Mouse (Mus musculus) CD8-positive naive resting alpha-beta T cell, adult 2 months (primary cell): ENCODE data around the gene Tmem252.
"Not testable (repeated sequence)": the region's sequence is repeated elsewhere in the genome, so short reads cannot be mapped to it uniquely, and the experiment has no call there.

ENCODE experiments used
- DNase-seq, 2 experiments: peaks; one replicate each; pipeline ENCODE4 v3.0.0; 2022; ENCODE audit warnings: low read depth in 2 of 2, low spot score in 2 of 2

The Tmem252 gene

DNA sequence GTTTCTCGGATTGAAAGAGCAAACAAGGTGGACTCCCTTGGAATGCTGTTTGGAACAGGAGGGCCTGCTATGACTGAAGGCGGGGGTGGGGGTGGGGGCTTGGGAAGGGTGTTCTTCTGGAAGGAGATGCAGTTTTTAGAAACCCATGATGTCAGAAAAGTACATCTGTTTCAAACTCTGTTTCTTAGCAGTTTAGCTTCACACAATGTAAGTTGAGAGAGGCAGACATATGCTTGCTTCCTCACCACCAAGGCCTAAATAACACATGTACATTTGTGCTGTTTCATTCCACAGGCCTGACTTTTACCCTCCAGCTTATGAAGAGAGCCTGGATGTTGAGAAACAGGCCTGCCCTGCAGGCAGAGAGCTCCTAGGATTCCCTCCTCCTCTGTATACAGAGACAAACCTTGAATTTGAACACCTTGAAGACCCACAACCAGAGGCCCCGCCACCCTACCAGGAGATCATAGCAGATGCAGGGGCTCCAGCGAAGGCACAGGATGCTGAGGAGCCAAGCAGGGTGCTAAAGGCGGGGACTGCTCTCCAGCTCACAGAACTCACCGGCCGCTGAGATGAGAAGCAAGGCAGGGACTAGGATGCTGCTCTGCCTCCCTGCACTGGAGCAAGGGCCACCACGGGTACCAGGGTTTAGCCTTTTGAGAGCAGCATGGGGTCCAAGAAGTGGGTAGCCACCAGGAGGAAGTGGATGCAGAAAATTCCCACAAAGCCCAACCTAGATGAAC is 3.6 kb downstream of the Tmem252 start:
- DNase-seq, result no peak

DNA sequence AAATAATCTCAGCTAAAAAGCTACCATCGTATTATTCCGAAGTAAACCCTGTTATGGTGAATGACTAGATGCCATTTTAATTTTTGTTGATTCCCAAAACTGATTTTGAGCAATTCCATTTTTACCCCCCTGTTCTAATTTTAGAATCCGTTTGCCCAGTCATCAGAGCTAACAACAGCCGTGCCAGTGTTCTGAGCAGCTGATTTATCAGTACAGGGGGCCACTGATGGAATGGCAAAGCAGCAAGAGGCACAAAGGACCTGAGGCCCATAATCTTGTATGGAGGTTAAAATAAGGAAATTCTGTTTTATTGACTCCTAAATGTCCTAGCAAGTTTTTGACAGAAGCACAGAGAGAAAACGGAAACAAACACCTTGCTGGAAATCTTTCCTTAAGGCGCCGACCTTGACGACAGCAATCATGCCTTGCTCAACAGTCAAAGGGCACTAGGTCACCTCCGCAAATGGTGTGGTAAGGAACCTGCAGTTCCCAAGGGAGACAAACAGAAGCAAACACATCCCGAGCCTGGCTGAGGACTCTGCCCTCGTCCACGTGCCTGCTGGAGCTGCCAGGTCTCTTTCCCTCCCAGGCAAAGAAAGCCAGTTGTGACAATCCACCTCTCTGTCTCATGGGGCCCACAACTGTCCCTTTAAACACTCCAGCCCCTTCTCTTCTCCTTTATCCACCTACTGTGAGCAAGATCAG is 9.4 kb downstream of the Tmem252 start:
- no peak for DNase-seq

DNA sequence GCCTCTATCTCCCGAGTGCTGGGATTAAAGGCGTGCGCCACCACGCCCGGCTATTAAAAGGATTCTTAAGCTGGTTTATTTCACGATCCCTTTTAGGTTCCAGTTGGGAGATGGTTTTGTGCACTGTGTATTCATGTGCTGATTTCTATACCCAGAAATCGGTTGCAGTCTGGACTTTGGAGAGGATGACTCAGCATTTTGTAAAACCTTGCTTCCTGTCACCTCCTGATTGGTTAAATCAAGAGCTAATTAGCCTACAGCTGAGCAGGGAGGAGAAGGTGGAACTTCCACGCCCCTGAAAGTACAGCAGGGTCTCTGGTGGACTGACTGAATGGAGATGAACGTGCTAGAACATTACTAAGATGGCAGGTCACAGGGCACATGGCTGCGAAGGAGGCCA is 12.6 kb downstream of the Tmem252 start:
- DNase-seq, result no peak

DNA sequence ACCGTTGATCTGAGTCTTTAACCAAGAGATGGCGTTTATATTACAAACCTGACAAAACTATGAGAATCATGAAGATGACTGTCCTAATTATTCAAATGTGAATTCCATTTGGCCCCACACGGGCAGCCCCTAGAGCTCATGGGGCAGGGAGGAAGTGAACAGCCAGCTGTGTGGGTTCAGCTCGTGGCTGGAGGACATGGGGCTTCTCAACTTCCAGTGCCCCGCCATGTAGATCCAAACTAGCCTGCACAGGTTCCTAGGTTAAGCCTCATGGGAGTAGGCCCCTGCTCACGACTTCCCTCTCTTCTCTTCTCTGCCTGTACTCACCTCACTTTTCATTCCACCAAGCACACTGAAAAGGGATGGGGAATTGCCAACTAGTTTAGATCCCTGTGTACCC is 14.5 kb downstream of the Tmem252 start:
- DNase-seq, result no peak

DNA sequence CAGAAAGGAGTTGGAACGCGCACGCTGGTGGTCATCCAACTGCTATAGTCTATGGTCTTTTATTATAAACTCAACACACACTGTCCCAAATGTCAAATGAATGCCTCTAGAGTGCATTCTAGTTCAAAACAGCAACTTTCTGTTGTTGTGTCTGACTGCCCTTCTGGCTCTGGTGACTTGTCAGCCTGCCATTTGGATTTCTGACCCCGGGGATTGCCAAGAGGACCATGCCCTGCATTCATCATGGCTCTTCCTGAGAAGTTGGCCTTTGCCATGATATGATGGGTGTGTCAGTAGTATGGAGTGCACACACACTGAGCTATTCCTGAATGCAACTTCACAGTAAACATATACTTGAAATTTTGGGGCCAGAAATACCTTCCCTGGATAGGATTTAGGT is 15.7 kb downstream of the Tmem252 start:
- no peak for DNase-seq

DNA sequence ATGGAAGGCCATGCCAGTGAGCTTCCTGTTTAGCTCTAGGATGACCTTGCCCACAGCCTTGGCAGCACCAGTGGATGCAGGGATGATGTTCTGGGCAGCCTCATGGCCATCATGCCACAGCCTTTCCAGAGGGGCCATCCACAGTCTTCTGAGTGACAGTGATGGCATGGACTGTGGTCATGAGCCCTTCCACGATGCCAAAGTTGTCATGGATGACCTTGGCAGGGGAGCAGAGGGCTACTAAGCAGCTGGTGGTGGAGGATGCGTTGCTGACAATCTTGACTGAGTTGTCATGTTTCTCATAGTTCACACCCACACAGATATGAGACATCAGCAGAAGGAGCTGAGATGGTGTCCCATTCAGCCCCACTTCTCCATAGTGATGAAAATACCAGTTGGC is 18.9 kb downstream of the Tmem252 start:
- DNase-seq, result no peak

DNA sequence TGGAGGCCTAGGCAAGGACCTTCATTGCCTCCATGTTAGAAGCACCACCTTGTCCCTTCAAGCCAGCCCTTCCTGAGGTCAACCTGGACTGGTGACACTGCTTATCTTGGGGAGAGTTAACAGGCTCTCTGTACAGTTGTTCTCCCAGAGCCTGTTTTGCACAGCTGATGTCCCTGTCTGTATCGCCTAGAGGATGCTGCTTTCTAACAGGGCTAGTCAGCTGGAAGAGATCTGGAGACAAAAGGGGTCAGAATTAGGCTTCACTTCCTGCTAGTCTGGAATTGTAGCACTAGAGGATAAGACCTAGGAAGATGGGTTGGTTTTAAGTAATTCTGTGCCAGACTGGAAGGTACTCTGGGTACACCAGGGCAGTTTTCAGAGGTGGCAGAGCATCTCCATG is 24.1 kb downstream of the Tmem252 start:
- no peak for DNase-seq

DNA sequence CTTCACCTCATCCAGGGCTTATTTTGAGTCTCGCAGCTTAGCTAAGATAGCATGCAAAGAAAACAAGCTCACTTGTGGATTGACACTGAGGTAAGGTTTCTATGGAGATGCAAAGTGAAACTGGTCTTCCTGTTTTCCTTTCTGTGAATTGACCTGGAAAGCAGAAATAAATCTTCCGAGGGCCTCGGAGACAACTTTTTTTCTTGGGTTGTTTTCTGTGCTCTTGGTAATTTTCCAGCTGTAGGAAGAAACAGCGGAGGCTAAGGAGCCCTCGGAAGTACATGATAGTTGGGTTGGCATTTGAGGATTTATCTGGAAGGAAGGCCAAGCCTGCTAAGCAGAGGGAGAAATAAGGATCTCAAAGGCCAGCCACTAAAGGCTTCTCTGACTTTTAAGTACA is 24.8 kb downstream of the Tmem252 start:
- DNase-seq, result no peak

DNA sequence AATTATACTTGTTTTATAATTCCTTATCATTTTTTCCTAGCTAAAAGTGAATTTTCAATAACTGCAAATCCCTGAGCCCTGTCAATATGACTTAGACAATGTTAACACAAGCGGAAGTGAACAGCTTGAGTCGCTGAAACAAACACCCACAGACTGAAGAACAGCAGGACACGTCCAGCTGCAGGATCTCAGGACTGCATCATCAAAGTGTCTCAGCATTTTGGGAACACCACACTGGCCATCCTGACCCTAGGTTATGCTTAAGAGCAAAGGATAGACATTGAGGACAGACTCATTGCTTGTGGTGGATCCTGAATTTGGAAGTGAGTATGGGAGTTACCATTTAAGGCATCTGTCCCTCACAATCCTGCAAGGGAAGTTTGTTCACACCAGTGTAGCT is 25.4 kb downstream of the Tmem252 start:
- DNase-seq, result no peak

DNA sequence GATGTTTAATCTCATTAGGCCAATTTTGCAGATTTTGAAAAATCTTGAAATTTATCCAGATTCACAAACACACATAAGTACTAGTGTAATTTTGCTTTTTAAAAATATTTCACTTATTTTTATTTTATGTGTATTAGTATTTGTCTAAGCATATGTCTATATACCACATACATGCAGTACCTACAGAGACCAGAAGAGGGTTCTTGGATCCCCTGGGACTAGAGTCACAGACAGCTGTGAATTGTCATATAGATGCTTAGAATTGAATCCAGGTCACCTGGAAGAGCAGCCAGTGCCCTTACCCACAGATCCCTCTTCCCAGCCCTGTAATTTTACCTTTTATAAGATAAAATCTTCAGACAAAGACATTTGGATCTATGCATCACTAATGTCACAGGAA is 26.1 kb downstream of the Tmem252 start:
- no peak for DNase-seq

DNA sequence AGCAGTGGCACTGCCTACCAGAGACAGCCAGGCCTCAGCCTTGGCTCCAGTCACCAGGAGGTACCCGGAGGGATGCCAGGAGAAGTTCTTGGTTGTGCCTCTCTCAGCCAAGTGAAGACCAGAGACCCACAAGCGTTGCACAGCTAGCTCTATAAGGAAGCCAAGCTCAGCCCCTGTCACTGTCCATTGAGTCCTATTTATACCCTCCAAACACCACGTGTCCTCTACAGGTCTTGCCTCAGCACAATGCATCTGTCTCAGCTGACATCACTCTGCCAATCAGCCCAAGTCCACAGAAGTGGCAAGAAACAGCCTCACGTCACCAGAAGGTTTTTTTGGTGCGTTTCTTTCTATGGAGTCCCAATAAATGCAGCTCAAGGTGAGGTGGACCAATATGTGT is 26.9 kb downstream of the Tmem252 start:
- no peak for DNase-seq

DNA sequence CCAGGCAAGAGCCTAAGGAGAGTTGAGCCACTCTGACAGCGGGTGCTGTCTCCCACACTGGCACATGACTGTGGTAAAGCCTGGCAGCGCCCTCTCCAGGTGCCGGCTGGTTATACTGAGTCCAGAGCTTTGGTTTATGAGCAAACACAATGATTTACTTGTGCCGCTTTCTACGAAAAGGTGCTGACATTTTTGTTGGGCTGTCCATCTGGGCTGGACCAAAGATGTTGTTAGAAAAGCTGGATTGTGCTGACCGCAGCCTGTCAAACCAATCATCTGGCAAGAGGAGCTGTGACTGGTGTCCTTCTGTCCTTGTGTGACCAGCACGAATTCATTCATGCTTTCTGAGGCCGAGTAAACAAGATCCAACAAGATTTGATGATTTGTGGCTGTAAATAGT is 27.9 kb downstream of the Tmem252 start:
- no peak for DNase-seq

DNA sequence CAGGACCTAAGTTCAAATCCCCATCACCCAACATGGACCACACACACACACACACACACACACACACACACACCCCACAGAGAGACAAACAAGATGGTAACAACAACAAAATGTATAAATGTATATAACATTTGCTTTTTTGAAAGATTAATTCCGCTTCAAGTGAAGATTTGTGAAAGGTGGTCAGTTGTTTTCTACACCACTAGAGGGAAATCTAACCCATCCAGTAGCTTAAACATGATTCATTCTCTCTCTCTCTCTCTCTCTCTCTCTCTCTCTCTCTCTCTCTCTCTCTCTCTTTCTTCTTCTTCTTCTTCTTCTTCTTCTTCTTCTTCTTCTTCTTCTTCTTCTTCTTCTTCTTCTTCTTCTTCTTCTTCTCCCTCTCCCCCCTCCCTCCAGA is 29.4 kb downstream of the Tmem252 start:
- not testable (repeated sequence) for DNase-seq

DNA sequence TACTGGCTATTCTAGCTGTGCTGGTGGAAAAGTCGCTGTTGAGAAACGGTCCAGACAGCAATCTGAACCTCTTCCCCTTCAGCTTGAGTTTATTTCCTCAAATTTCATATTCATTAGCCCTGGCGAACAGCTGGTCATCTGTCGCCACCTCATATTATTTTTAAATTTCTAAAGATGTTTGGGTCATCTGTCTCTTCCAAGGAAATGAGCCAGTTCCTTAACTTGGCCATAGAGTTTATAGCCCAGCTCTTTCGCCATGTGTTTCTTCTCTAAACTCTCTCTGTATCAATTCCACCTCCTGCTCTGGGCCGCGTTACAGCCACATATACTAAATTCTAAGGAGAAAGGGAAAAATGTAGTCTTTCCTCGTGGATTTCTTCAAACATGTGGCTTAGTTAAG is 29.9 kb downstream of the Tmem252 start:
- no peak for DNase-seq

DNA sequence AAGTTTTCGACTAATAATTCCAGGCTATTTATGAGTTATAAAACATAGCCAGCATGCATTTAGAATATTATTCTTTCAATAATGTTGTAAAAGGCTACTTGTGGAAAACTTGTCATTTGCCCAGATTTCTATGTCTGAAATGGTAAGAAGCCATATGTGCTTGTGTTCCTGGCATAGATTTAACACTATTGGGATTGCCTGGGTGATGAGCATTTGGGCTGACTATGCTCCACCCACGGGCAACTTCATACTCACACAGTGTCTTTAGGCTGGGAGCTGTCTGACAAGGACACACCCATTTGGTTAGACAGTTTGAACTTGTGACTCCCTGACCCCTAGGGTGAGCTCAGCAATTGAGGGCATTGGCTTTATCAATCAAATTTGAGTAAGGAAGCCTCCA is 30.5 kb downstream of the Tmem252 start:
- no peak for DNase-seq

DNA sequence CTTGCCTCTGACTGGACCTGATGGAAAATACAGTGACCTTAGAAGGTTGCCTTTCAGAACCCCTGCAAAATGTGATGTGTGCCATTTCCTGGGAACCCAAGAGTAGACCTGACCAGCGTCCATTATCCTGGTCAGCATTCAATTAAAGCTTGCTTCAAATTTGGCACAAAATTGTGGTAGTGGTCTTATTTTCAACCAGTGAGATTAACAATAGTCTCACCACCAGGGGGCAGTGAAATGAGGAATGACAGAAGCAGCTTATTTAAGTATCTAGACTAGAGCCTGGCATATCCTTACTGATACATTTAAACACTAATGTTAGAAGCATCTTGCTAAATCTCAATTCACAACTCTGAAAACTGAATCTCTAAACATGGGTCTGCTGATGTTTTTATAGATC is 31.6 kb downstream of the Tmem252 start:
- no peak for DNase-seq

DNA sequence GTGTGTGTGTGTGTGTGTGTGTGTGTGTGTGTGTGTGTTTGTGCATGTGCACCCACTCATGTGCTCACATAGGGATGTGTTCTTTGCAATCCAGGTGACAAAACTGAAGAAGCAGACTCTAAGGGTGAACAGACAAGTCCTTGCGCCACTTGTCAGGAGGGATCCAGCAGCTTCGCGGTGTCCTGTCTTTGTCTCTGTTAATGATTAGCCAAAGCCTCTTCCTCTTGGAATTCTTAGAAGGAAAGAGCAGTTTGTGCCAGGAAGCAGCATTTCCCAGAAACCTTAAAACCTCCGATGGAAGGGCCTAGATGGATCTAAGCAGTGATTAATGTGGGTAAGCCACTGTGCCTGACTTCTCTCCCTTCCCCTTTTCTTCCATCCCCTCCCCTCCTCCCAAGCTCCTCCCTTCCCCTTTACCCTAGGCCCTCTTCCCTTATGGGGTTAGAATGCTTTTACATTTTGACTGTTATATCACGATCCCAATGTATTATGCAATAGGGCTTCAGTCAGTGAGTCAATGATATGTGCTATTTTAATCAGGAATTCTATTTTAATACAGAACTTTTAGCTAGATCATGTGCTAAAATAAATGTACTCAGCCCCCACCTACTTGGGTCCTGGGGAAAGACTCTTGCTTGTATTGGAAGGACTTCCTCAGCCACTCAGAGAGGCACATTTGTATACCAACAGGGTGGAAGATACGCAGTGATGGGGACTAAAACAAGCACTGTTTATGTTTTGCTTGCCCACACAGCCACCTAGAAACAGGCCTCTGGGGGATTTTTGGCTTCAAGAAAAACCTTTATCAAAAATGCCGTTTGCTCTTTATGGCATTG is 33.5 kb downstream of the Tmem252 start:
- DNase-seq, result no peak

DNA sequence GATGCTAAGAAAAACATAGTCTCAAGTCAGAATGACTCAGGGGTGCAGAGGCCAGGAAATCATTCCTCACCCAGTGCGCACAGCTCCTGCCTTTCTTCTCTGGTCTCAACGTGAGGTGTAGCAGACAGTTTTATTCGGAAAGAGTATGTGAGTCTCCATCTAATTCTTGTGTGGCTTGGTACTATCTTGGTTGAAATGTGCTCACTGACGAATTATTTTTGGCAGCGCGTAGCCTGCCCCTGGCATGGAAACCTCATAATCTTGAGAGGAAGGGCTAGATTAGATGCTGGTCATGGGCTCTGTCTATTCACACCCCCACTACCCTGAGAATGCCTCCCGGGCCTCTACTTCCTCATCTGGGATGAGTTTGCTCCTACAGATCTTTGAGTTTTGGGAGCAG is 34.2 kb downstream of the Tmem252 start:
- DNase-seq, result no peak

DNA sequence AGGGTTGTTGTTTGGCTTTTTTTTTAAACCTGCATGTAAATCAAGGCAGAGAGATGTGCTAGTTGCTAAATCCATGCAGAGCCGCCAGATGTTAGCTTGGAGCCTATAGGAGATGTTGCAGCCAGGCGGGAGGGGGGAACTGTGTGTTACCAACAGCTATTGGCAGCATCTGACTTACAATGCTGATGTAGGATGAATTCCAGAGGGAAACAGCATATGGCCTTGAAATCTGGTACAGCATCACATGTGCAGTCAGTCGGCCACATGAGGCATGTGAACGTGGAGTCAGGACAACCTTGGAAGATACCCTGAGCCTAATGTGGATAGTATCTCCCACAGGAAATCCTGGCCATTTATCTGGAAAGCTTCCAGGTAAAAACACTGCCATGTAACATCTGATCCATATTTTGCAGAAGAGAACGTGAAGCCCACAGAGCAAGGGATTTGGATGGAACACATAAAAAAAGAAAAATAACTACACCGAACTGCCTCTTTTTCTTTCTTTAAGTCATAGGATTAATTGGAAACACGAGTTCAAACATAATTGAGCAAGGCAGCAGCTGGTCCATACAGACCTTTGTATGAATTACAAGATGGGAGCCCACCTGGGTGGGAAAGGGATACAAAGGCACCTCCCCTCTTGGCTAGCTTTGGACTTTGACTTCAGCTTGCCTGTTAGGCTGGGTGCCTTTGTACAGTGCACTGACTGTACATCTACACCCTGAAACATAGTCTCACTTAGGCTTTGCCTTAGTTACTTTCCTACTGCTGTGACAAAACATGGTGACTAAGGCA is 42.7 kb downstream of the Tmem252 start:
- DNase-seq, result no peak

DNA sequence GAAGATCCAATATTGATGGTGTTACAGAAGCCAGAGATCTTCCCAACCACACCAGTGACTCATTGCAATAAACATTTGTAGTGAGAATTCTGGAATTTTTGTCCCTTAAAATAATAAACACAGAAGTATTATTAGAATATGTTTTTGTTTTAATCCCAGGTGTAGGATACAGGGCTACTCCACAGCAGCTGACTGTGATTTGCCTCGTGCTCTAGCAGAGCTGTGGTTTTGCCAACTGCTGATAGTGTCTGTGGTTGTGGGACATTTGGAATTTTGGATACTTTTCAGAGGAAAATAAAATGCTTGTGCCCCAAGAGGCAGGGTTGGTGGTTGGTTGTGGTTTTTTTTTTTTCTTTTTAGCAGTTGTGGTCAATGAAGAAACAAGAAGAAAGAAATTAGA is 44.2 kb downstream of the Tmem252 start:
- DNase-seq, result no peak

DNA sequence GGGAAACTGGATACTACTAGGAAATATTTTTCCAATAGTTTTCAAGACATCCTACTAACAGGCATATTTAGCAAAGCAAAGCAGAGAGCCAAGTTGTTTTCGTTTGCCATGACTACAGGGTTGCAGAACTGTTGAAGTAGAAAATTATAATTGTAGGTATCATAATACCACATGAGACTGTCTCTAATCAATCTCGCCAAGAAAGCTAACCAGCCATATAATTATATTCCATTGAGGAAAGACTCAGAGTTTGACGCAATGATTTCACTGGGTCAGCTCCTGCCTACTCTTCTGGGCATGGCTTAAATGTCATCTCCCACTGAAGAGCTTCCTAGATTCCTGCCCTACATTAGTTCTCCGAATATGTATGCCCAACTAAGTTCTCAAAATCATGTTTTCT is 45.7 kb downstream of the Tmem252 start:
- no peak for DNase-seq
